Mouse (Mus musculus): ENCODE data around the gene Clp1.
"Not testable (repeated sequence)": the region's sequence is repeated elsewhere in the genome, so short reads cannot be mapped to it uniquely, and the experiment has no call there.

Gene Clp1

DNA sequence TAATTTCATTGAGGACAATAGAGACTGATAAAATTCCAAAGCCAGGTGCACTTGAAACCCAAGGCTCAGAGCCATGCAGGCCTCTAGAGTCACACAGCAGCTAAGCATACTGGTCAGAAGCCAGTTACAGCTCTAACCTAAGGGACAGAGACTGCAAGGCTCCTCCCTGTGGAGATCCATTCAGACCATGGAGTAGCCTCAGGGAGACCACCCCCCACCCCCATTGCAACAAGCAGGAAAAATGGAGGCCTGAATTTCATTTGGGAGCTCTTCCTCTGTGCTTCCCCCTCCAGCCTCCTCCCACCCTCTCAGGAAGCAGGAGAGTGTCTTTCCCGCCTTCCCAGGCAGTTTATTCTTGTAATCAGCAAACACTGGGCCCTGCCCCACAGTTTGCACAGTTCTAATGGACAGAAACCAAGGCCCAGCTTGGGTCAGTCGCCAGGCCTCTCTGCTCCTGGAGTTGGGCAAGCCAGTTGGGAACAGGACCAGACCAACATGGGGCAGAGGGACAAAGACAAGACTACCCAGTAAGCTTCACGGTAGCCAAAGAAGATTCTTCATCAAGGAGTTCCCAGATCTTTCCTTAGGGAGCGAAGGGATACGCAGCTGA is 14.8 kb upstream of the Clp1 start:
- in situ Hi-C loops (cut with MboI; ENCODE audit: low pct_unique_long_range_greater_than_20kb in 1 of 2, low sequenced_read_pairs in 2 of 2, unreplicated experiment in 1 of 2), result no loop called here

DNA sequence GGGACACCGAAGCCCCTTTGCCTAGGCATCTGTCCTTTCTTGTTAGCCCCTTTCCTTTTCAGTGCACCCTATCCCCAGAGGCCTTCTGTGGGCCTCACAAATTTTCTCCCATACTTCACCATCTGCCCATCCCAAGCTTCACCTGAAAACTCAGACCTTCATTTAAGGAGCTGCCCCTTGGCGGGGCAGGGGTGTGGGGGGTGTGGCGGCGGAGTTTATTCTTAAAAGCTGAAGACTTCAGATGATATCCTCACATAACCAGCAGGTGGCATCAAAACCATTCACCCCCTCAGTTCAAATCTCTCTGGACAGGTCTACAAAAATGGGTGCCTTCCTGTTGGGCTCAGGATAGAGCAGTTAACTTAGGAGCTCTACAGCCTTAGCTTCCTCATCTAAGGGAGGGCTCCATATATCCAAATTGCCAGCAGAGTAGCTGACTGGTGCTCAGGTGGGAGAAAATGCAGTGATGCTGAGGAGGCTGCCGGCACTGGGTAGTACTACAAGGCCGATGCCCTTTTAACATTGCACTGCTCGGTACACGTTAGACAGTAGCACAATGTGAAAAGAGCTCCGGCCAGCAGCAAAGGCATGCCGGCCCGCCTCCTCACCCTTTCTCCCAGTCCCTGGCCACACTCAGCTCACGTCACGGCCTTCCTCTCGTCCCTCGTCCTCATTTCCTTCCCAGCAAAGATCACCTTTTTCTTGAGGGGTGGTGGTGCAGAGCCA is 13.6 kb upstream of the Clp1 start:
- in situ Hi-C loops (cut with MboI; ENCODE audit: low pct_unique_long_range_greater_than_20kb in 1 of 2, low sequenced_read_pairs in 2 of 2, unreplicated experiment in 1 of 2), result no loop called here

DNA sequence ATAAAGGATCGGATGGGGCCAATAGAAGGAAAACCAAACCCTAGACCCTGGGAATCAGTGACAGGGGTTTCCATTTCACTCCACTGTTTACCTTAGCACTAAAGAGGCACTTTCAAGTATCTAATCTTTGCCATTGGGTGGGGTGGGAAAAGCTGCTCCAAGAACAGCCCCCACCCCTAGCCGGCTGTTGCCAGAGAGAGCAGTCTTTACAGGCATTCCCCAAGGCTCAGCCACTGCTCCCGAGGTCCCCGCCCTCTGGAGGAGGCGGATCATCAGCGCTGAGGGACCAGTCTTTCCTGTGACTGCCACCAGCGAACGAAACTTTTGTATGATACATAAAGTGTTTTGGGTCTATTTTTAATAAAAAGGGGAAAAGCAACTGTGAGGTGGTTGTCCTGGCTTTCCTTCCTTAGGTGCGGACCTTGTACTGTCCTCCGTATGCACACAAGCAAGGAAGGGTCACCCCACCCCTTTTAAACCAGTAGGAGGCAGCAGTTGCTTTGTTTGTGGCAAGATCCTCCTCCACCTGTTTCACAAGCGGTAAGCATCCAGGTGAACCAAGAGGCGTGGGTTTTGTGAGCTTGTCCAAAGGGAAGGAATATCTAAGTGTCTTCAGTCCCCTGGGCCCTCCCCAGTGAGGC is 11.2 kb upstream of the Clp1 start:
- in situ Hi-C loops (cut with MboI; ENCODE audit: low pct_unique_long_range_greater_than_20kb in 1 of 2, low sequenced_read_pairs in 2 of 2, unreplicated experiment in 1 of 2), result no loop called here

DNA sequence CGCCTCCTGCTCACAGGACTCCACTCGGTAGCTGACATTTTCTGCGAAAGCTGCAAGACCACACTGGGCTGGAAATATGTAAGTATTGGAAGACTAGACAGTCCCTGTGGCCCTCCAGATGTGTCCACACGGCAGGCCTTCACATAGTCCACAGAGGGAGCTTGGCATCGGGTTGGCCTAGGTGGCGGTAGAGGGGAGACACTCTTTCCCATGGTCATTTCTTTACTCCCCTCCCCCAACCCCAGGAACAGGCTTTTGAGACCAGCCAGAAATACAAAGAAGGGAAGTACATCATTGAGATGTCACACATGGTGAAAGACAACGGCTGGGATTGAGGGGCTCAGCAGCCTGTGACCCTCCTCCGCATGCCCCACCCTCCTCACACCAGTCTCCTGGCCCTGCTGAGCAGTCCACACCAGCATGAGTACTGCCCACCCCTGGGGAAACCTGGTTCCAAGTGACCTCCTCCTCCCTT is 10.3 kb upstream of the Clp1 start:
- in situ Hi-C loops (cut with MboI; ENCODE audit: low pct_unique_long_range_greater_than_20kb in 1 of 2, low sequenced_read_pairs in 2 of 2, unreplicated experiment in 1 of 2), result no loop called here

DNA sequence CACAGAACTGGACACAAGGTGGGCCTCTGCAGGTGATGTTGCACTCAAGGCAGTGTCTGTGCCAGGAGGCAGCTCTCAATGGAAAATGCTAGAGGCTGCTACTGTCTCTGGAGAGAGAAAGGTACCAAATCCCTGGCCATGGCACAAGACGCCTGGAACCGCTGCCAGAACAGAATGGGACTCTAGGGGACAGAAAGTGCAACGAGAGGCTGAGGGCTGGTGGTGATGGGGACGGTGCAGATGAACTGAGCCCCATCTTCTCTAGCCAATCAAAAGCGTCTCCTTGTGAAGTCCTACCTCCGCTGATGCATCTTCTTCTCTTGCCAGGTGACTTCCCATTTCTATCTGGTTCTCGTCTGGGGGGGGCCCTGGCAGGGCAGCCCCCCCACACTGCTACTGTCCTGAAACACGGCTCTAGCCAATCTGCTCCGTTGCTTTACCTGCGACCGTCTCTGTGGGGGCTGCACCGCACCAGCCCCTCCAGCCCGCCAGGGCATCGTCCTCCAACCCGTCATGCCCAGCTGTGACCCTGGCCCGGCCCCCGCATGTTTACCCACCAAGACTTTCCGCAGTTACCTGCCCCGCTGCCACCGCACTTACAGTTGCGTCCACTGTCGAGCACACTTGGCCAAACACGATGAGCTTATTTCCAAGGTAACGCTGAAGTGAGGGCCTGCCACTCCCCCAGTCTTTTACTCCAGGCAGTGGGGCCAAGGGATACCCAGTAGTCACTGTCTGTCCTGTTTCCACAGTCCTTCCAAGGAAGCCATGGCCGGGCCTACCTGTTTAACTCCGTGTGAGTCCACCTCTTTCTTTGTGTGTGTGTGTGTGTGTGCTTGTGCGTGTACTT is 9.4 kb upstream of the Clp1 start:
- in situ Hi-C loops (cut with MboI; ENCODE audit: low pct_unique_long_range_greater_than_20kb in 1 of 2, low sequenced_read_pairs in 2 of 2, unreplicated experiment in 1 of 2), result no loop called here

DNA sequence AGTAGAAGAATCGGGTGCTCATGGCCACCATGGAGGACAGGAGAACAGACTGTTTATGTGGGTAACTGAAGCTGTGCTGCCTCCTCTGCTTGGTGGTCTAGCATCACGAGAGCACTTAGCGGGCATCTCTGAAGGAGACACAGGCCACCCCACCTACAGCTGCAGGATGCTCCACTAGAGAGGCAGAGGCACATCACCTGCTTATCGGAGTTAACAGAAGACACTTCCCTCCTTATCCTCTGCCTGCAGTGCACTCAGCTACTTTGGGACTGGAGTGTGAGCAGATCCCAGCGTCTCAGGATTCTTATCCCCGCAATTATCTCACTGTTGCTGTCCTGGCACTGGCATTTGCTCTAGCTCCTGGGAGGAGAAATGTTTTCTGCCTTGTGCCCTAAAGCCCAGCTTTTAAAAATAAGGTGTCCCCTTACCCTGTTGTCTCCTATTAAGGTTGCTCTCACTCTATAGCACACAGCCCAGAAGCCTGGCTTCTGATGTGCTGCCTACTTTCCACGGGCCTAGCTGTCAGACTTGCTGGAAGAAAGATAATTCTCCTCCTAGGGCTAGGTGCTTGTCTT is 8.3 kb upstream of the Clp1 start:
- in situ Hi-C loops (cut with MboI; ENCODE audit: low pct_unique_long_range_greater_than_20kb in 1 of 2, low sequenced_read_pairs in 2 of 2, unreplicated experiment in 1 of 2), result no loop called here

DNA sequence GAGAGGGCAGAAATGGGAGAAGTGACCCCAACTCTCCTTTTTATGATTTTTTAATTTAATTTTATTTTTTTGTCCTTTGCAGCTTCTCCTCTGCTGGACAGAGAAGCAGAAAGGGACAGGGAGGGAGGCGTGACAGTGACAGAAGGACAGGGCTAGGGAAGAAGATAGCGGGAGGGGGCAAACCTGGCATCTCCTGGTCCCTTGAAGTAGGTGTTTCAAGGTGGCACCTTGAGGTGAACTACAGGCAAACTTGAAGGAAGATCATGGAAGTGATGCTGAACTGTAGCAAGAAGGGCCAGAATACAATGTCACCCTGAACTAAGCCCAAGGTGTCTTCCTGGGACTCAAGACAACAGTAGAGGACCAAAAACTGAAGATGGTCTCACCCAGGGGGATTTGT is 7.8 kb upstream of the Clp1 start:
- in situ Hi-C loops (cut with MboI; ENCODE audit: low pct_unique_long_range_greater_than_20kb in 1 of 2, low sequenced_read_pairs in 2 of 2, unreplicated experiment in 1 of 2), result no loop called here

DNA sequence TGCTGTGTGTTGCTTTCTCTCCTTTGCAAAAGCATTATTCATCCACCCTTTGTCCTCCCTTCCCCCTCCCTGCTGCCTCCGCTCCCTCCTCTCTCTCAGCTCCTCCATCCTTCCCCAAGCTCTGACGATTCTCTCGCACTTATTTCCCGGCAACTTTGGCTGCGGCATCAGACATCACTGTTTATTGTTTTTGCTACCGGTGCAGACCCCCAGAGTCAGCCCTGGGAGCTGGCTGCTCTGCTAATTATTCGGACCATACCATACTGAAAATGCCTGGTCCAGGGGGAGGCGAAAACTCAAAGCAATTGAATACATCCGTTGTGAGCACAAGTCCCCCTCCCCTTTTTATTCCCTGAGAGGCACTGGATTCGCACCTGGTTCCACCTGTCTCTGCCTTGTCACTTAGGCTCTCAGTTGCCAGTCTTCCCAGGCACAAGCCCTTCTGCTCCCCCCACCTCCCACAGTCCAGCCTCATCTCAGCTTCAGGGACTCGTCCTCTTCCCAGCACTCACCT is 7.3 kb upstream of the Clp1 start:
- in situ Hi-C loops (cut with MboI; ENCODE audit: low pct_unique_long_range_greater_than_20kb in 1 of 2, low sequenced_read_pairs in 2 of 2, unreplicated experiment in 1 of 2), result no loop called here

DNA sequence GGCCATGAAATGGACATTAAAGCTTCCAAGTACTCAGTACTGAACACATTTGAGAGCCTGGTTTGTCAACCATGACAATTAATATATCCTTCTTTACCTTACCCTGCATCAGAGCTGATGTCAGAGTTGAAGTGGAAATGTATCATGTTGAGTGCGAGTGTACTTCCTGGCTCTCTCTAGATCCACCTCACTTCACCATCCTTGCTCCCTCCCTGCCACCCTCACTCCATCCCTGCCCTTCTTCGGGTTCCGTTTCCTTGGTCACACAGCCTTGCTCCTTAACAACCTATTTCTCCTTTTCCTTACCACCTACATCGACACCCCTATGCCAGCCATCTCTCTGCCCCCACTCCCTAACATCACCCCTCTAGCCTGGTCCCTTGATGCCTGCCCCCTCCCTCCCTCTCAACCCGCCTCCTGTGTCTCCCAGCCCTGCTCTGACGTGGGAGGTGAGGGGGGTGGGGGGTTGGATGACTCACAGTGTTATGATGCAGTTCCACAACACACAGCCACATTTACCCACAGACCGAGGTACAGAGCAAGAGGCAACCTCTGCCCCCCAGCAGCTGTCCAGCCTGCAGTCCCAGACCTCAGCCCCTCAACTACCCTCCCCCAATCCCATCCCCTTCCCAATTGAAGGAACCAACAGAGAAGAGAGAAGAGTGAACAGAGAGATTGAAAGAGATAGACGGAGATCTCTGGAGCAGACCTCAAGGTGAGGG is 6.6 kb upstream of the Clp1 start, which contains the start of gene Ypel4:
TSS of gene Ypel4 (plus strand) at position 480 of the 722 bp plus-strand sequence.
- in situ Hi-C loops (cut with MboI; ENCODE audit: low pct_unique_long_range_greater_than_20kb in 1 of 2, low sequenced_read_pairs in 2 of 2, unreplicated experiment in 1 of 2), result no loop called here

DNA sequence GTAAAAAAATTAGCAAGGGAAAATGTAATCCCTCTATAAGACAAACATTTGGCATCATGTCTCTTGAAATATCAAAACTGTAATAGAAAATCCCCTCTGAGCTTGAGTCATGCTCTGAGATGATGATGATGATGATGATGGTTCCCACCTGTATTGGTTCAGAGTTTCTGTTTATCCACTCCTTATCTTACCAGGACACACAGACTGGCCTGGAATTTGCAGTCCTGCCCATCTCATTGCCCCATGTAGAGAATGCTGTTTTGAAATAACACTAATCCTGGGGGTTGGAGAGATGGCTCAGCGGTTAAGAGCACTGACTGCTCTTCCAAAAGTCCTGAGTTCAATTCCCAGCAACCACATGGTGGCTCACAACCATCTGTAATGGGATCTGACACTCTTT is 5.2 kb upstream of the Clp1 start:
- in situ Hi-C loops (cut with MboI; ENCODE audit: low pct_unique_long_range_greater_than_20kb in 1 of 2, low sequenced_read_pairs in 2 of 2, unreplicated experiment in 1 of 2), result no loop called here

DNA sequence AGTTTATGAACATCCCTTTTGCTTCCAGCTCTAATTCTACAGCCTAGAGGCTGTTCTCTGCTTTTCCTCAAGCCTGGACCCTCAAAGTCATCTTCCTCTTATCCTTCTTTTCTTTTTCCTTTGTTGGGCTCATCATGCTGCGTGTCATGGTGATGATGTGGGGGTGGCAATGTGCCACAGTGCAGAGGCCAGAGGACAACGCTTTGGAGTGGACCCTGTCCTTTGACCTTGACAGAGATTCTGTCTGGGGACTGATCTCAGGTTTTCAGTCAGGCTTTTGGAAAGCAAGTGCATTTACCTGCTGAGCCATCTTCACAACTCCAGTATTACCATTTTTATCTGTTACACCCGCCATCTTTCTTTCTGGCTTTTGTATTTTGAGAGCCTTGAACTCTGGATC is 4.1 kb upstream of the Clp1 start:
- in situ Hi-C loops (cut with MboI; ENCODE audit: low pct_unique_long_range_greater_than_20kb in 1 of 2, low sequenced_read_pairs in 2 of 2, unreplicated experiment in 1 of 2), result no loop called here

DNA sequence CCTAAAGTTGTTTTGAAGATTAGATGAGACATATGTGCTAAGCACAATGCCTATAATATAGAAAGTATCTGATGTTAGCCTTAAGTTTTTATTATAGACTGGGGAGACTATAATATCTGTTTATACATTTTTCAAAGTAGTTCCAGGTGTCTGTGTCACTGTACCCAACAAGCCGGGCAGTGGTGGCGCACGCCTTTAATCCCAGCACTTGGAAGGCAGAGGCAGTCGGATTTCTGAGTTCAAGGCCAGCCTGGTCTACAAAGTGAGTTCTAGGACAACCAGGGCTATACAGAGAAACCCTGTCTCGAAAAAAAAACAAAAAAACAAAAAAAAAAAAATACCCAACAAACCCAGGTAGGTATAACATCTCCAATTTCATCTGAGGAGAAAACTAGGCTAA is 1.0 kb upstream of the Clp1 start:
- in situ Hi-C loops (cut with MboI; ENCODE audit: low pct_unique_long_range_greater_than_20kb in 1 of 2, low sequenced_read_pairs in 2 of 2, unreplicated experiment in 1 of 2), result not testable (repeated sequence)

DNA sequence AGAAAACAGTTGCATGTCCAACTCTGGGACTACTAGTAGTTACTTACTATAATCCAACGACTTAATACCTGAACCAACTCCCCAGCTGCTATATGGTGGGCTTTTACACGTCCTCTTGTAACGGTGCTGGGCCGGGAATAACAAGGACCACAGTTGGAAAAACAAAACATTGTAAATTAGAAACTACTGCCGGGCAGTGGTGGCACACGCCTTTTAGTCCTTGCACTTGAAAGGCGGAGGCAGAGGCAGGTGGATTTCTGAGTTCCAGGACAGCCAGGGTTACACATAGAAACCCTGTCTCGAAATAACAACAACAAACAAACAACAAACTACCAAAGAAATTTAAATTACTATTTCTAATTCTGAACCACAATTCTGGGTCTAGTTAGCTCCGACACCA is 434 bp downstream of the Clp1 start:
- in situ Hi-C loops (cut with MboI; ENCODE audit: low pct_unique_long_range_greater_than_20kb in 1 of 2, low sequenced_read_pairs in 2 of 2, unreplicated experiment in 1 of 2), result no loop called here

DNA sequence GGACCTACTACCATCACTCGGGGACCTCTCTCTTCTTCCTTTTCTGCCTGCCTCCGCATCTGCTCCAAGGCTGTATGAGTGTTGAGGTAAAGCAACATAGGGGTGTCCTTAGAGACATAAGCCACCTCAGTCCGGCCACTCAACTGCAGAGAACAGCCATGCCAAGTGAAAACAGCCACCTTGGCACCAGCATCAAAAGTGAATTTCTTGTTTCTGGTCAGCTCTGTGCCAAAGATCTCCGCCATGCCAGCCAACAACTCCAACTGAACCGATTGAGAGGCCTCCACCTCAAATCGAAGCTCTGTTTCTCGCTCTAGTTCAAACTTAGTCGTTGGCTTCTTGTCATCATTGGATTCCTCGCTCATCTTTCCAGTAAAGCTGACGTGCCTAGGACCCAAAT is 1.4 kb downstream of the Clp1 start:
- in situ Hi-C loops (cut with MboI; ENCODE audit: low pct_unique_long_range_greater_than_20kb in 1 of 2, low sequenced_read_pairs in 2 of 2, unreplicated experiment in 1 of 2), result no loop called here

DNA sequence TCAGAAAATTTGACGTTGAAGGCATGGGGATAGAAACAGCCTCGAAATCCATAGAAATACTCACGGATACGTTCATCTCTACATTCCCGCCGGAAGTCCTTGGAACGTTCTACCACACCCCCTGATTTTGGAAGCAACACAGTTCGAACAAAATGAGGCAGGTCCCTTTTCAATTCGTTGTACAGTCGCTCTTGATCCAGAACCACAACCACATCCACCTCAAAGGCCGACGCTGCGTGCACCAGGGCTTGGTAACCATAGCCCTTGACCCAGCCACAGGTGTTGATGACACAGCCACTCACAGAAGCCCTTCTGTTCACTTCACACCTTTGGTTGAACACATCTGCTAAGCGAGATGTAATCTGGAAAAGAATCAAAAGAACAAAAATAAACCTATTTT is 3.3 kb downstream of the Clp1 start:
- in situ Hi-C loops (cut with MboI; ENCODE audit: low pct_unique_long_range_greater_than_20kb in 1 of 2, low sequenced_read_pairs in 2 of 2, unreplicated experiment in 1 of 2), result no loop called here

DNA sequence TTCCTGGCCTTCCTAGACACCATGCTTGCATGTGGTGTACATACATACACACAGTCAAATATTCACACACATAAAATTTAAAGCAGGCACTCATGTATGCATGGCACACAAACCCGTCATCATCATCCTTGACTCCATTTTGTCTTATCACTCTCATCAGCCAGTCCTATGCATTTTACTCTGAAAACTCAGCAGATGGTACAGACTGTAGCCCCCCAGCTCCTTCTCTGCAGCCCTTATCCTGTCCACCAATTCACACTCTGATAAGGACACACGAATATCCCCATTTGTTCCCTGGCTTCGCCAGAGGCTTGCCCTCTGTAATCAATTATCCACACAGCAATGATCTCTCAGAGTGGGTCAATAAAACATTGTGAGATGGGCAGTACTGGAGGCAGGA is 6.0 kb downstream of the Clp1 start:
- in situ Hi-C loops (cut with MboI; ENCODE audit: low pct_unique_long_range_greater_than_20kb in 1 of 2, low sequenced_read_pairs in 2 of 2, unreplicated experiment in 1 of 2), result no loop called here

DNA sequence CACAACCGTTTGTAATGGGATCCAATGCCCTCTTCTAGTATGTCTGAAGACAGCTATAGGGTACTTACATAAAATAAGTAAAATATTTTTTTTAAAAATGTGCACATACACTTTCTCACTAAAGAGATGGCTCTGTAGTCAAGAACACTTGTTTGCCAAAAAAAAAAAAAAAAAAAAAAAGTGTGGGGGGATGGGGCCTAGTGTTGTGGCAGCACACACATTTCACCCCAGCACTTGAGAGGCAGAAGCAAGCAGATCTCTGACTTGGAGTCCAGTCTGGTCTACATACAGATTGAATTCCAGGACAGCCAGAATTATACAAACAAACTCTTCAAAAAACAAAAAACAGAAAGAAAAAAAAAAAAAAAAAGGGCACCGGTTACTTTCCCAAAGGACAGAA is 6.4 kb downstream of the Clp1 start:
- in situ Hi-C loops (cut with MboI; ENCODE audit: low pct_unique_long_range_greater_than_20kb in 1 of 2, low sequenced_read_pairs in 2 of 2, unreplicated experiment in 1 of 2), result no loop called here

DNA sequence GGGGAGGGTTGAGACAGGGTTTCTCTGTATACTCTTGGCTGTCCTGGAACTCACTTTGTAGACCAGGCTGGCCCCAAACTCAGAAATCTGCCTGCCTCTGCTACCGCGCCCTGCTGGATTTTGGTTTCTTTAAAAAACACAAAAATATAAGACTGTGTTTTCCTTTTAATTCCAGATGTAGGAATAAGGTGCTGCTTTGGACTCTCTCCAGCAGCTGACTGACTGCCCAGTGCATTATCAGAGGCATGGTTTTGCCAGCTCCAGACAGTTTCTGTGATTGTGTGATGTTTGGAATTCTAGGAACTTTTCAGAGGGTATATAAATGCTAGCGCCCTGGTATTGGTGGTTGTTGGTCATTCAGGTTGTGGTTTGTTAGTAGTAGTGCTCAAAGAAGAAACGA is 9.8 kb downstream of the Clp1 start:
- in situ Hi-C loops (cut with MboI; ENCODE audit: low pct_unique_long_range_greater_than_20kb in 1 of 2, low sequenced_read_pairs in 2 of 2, unreplicated experiment in 1 of 2), result no loop called here
